Mouse (Mus musculus) mesoderm, embryonic 11.5 days (tissue): ENCODE measurements around the gene Asic2.

Experiments used
- DNase-seq: peaks from one replicate; pipeline ENCODE4 v3.0.0-alpha.2; 2012; ENCODE audit warnings: low read depth, low spot score

Asic2 gene

GRCm38 (mm10) chr11:80917688-80918087 is 1050.6 kb downstream of the Asic2 start:
- no peak for DNase-seq

GRCm38 (mm10) chr11:80913408-80914024 is 1054.7 kb downstream of the Asic2 start:
- peak; percentile 52 for DNase-seq

- no peak for DNase-seq
Measured at GRCm38 (mm10) chr11:80912721-80913120, 1055.5 kb downstream of the Asic2 start.

GRCm38 (mm10) chr11:80907820-80908219 is 1060.4 kb downstream of the Asic2 start:
- no peak for DNase-seq

- peak; percentile 72 for DNase-seq
Measured at GRCm38 (mm10) chr11:80906456-80906855, 1061.8 kb downstream of the Asic2 start.

GRCm38 (mm10) chr11:80904559-80904958 is 1063.7 kb downstream of the Asic2 start:
- peak; percentile 20 for DNase-seq

- DNase-seq: no peak
Measured at GRCm38 (mm10) chr11:80903426-80903825, 1064.8 kb downstream of the Asic2 start.

GRCm38 (mm10) chr11:80902664-80903063 is 1065.6 kb downstream of the Asic2 start:
- DNase-seq: no peak

- no peak for DNase-seq
Measured at GRCm38 (mm10) chr11:80900555-80900954, 1067.7 kb downstream of the Asic2 start.

GRCm38 (mm10) chr11:80895853-80896252 is 1072.4 kb downstream of the Asic2 start:
- no peak for DNase-seq

GRCm38 (mm10) chr11:80889336-80890063 is 1078.8 kb downstream of the Asic2 start:
- DNase-seq: no peak

- no peak for DNase-seq
Measured at GRCm38 (mm10) chr11:80887021-80887420, 1081.2 kb downstream of the Asic2 start.

- no peak for DNase-seq
Measured at GRCm38 (mm10) chr11:80886365-80886764, 1081.9 kb downstream of the Asic2 start.

GRCm38 (mm10) chr11:80884521-80885231 is 1083.6 kb downstream of the Asic2 start:
- DNase-seq: no peak

- no peak for DNase-seq
Measured at GRCm38 (mm10) chr11:80882229-80882810, 1085.9 kb downstream of the Asic2 start.

- DNase-seq: no peak
Measured at GRCm38 (mm10) chr11:80878026-80878425, 1090.2 kb downstream of the Asic2 start.

GRCm38 (mm10) chr11:80877131-80877651 is 1091.1 kb downstream of the Asic2 start:
- DNase-seq: peak; percentile 10

- peak; percentile 80 for DNase-seq
Measured at GRCm38 (mm10) chr11:80872509-80873474, 1095.5 kb downstream of the Asic2 start.

GRCm38 (mm10) chr11:80868039-80868438 is 1100.2 kb downstream of the Asic2 start:
- no peak for DNase-seq

- DNase-seq: no peak
Measured at GRCm38 (mm10) chr11:80862941-80863340, 1105.3 kb downstream of the Asic2 start.

- no peak for DNase-seq
Measured at GRCm38 (mm10) chr11:80858065-80858464, 1110.2 kb downstream of the Asic2 start, which contains the start of gene Spaca3. TSS of gene Spaca3 (plus strand) at chr11:80858365.
